Mouse (Mus musculus) brain, embryonic 14.5 days (tissue): Measurements from ENCODE around the gene Eipr1.

ENCODE experiments used
- CTCF ChIP-seq: fragments of 200-500 bp; IDR thresholded peaks from 2 replicates; pipeline ENCODE4 v1.5.1; 2012; ENCODE audit warnings: inconsistent platforms, mild to moderate bottlenecking, moderate library complexity, borderline replicate concordance; ENCODE audit not compliant: insufficient read depth, insufficient read length; ENCODE audit errors: extremely low read depth
- POLR2A ChIP-seq: fragments of 200-500 bp; IDR thresholded peaks from 2 replicates; pipeline ENCODE4 v1.6.1; 2012; ENCODE audit warnings: mild to moderate bottlenecking, inconsistent platforms, borderline replicate concordance; ENCODE audit not compliant: poor library complexity, insufficient read depth, insufficient read length, severe bottlenecking; ENCODE audit errors: extremely low read depth

DNA sequence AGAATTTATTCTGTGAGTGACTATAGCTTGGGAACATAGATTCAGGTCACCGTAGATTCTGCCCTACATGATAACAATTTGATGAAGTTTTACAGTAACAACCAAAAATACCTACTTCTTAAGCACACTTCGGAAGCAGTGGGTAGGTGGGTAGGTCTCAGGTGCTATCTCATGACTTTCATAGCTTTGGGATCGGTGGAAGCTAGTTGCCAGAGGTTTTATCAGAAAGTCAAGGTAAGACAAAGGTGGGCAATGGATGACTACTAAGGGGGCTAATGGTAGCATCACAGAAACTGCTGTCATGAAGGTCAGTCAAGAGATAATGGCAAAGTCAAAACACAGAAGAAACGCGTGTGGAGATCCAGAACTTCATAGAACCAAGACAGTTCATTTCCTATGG, 727 bp upstream of the Eipr1 start:
- TF ChIP-seq POLR2A, result no peak
- no peak for TF ChIP-seq CTCF
